Mouse (Mus musculus) spleen, embryonic (tissue): ENCODE measurements around the gene Itga8.

Source experiments
- CTCF ChIA-PET: fragments of 350-600 bp; sonication (Branson Sonifier 250); formaldehyde crosslinking; loops from one replicate; lab custom pipeline; 2022; lab: Charles Lee

Gene Itga8

GRCm38 (mm10) chr2:12301431-12302170 is at the start of gene Itga8:
TSS of gene Itga8 (minus strand) at chr2:12301922.
- CTCF ChIA-PET, result no interaction called here

- CTCF ChIA-PET, result interaction anchor here (0.5 kb wide), 1 partner anchor 11 kb away, joined by 15 read pairs; no protein-coding TSS in a partner anchor
Observed at GRCm38 (mm10) chr2:12348914-12349313, 47.2 kb upstream of the Itga8 start.

- CTCF ChIA-PET, result no interaction called here
Observed at GRCm38 (mm10) chr2:12331962-12332361, 30.2 kb upstream of the Itga8 start.

GRCm38 (mm10) chr2:12329620-12330019 is 27.9 kb upstream of the Itga8 start:
- CTCF ChIA-PET, result no interaction called here

- CTCF ChIA-PET, result no interaction called here
Observed at GRCm38 (mm10) chr2:12329068-12329407, 27.3 kb upstream of the Itga8 start.

GRCm38 (mm10) chr2:12328355-12329067 is 26.8 kb upstream of the Itga8 start:
- CTCF ChIA-PET, result no interaction called here

GRCm38 (mm10) chr2:12327691-12328354 is 26.1 kb upstream of the Itga8 start:
- CTCF ChIA-PET, result no interaction called here

- CTCF ChIA-PET, result no interaction called here
Observed at GRCm38 (mm10) chr2:12327216-12327615, 25.5 kb upstream of the Itga8 start.

- CTCF ChIA-PET, result interaction anchor here (0.7 kb wide), 1 partner anchor 23 kb away, joined by 3 read pairs; no protein-coding TSS in a partner anchor
Observed at GRCm38 (mm10) chr2:12325868-12326267, 24.1 kb upstream of the Itga8 start.

GRCm38 (mm10) chr2:12325417-12325816 is 23.7 kb upstream of the Itga8 start:
- CTCF ChIA-PET, result no interaction called here

- CTCF ChIA-PET, result no interaction called here
Observed at GRCm38 (mm10) chr2:12320914-12321313, 19.2 kb upstream of the Itga8 start.

GRCm38 (mm10) chr2:12318715-12319114 is 17.0 kb upstream of the Itga8 start:
- CTCF ChIA-PET, result interaction anchor here (0.6 kb wide), 1 partner anchor 82 kb away, joined by 4 read pairs; no protein-coding TSS in a partner anchor

- CTCF ChIA-PET, result no interaction called here
Observed at GRCm38 (mm10) chr2:12318036-12318435, 16.3 kb upstream of the Itga8 start.

- CTCF ChIA-PET, result interaction anchor here (0.7 kb wide), 1 partner anchor 528 kb away, joined by 3 read pairs; no protein-coding TSS in a partner anchor
Observed at GRCm38 (mm10) chr2:12317343-12317742, 15.6 kb upstream of the Itga8 start.

- CTCF ChIA-PET, result no interaction called here
Observed at GRCm38 (mm10) chr2:12316361-12316760, 14.6 kb upstream of the Itga8 start.

GRCm38 (mm10) chr2:12314028-12314427 is 12.3 kb upstream of the Itga8 start:
- CTCF ChIA-PET, result no interaction called here

- CTCF ChIA-PET, result no interaction called here
Observed at GRCm38 (mm10) chr2:12308466-12308865, 6.7 kb upstream of the Itga8 start.

- CTCF ChIA-PET, result no interaction called here
Observed at GRCm38 (mm10) chr2:12307311-12307710, 5.6 kb upstream of the Itga8 start.

GRCm38 (mm10) chr2:12305064-12305650 is 3.4 kb upstream of the Itga8 start:
- CTCF ChIA-PET, result no interaction called here

GRCm38 (mm10) chr2:12300449-12301228 is 1.1 kb downstream of the Itga8 start:
- CTCF ChIA-PET, result no interaction called here

- CTCF ChIA-PET, result interaction anchor here (0.6 kb wide), 1 partner anchor 123 kb away, joined by 3 read pairs; no protein-coding TSS in a partner anchor
Observed at GRCm38 (mm10) chr2:12297287-12297686, 4.4 kb downstream of the Itga8 start.
